Mouse (Mus musculus): ENCODE data around the gene Tmem165. TPM values are rescaled to one million over a fixed set of nuclear protein-coding genes. Genes with fewer than 3 reads are reported as not detected.

The Tmem165 gene
- polyA plus RNA-seq, 1 experiment from 2014 or later: 87.6 TPM

DNA sequence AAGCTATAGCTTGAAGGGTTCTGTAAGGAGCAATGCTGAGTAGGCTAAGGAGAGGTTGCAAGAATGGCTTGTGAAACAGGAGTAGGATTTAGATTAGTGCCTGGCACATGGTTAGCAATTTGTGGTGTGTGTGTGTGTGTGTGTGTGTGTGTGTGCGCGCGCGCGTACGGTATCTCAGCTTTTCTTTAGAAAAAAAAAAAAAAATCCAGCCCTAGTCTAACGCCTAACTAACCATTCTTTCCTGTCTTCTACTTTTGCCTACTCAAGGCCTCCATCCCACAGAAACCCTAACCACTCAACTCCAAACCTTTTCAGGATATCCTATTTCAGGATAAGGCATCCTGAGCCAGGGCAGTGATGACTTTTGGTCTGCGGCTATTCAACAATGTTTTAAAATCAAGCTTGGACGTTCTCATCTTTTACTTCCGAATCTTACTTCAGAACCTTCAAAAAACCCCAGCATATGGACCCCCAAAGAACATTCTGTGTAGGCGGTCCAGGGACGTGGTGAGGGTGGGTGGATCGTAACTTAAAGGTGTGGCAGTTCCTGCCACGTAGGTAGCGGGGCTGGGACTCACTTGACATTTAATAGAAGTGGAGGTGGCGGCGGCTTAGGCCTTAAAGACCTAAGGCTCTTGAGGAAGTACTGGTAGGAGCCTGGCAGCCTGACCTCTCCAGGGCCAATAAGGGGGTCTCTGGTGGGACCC, 484 bp upstream of the Tmem165 start:
- 37% methylated on average over 17 of the region's 17 CpGs for WGBS
- Histone ChIP-seq H3K9ac (replicated peaks; ENCODE audit: low read length) (peak overlapping the region; percentile 98), H3K4me3 (ENCODE audit: low read length) (peak overlapping the region; percentile 88), H3K4me2 (replicated peaks; ENCODE audit: low read depth, low read length) (peak overlapping the region; percentile 85), H3K36me3 (ENCODE audit: insufficient read depth, low read length) (no peaks in the 10 kb centered on the region), H3K27me3 (ENCODE audit: insufficient read depth, low read length) (no peaks in the 10 kb centered on the region), H3K9me3 (ENCODE audit: low read length) (no peaks in the 10 kb centered on the region), H3K27ac (ENCODE audit: low read length) (peak overlapping the region; percentile 51; the same call in 1 of the 2 replicates), H3K4me1 (ENCODE audit: insufficient read depth, low read length) (peaks cover 30% of the 10 kb centered on the region)
- ATAC-seq (ENCODE audit: low FRiP score, low TSS enrichment): no peak

- peak overlapping the region; percentile 88 for H3K4me3 ChIP-seq (ENCODE audit: low read length)
- no peaks in the 10 kb centered on the region for H3K9me3 ChIP-seq (ENCODE audit: low read length)
- peak overlapping the region; percentile 98 for H3K9ac ChIP-seq (replicated peaks; ENCODE audit: low read length)
- H3K27me3 ChIP-seq (ENCODE audit: insufficient read depth, low read length): no peaks in the 10 kb centered on the region
- 4% methylated on average over 38 of the region's 38 CpGs for WGBS
- peak; percentile 90 for ATAC-seq (ENCODE audit: low FRiP score, low TSS enrichment)
- H3K4me2 ChIP-seq (replicated peaks; ENCODE audit: low read depth, low read length): peak overlapping the region; percentile 85
- H3K36me3 ChIP-seq (ENCODE audit: insufficient read depth, low read length): no peaks in the 10 kb centered on the region
- H3K27ac ChIP-seq (ENCODE audit: low read length): peak overlapping the region; percentile 96
- H3K4me1 ChIP-seq (ENCODE audit: insufficient read depth, low read length): peaks cover 37% of the 10 kb centered on the region
Measured at GRCm38 (mm10) chr5:76184286-76185080, 803 bp downstream of the Tmem165 start.

- Histone ChIP-seq H3K4me3 (ENCODE audit: low read length) (no peak overlapping the region), H3K9ac (replicated peaks; ENCODE audit: low read length) (no peak overlapping the region), H3K9me3 (ENCODE audit: low read length) (no peaks in the 10 kb centered on the region), H3K4me1 (ENCODE audit: insufficient read depth, low read length) (peaks cover 41% of the 10 kb centered on the region), H3K27ac (ENCODE audit: low read length) (no peak overlapping the region), H3K27me3 (ENCODE audit: insufficient read depth, low read length) (no peaks in the 10 kb centered on the region), H3K4me2 (replicated peaks; ENCODE audit: low read depth, low read length) (no peak overlapping the region), H3K36me3 (ENCODE audit: insufficient read depth, low read length) (no peaks in the 10 kb centered on the region)
- 87% methylated on average over 5 of the region's 5 CpGs for WGBS
- no peak for ATAC-seq (ENCODE audit: low FRiP score, low TSS enrichment)
Measured at GRCm38 (mm10) chr5:76187885-76188284, 4.2 kb downstream of the Tmem165 start.

DNA sequence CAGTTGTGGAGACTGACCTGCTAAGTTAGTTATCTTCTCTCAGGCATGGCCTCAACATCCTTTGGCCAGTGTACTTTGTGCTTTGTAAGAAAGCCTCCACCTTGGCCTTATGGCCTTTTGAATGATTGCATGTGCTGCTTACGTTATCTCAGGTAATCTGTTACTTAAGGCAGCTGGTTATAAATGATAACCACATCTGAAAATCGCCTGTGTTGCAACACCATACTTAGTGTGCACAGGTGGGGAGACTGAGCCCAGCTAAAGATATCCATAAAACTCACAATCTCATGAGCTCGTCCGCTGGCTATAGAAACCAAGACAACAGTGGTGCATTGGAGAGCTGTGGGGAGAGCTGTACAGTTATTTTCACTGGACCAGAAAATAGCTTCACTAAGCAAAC, 6.9 kb downstream of the Tmem165 start:
- Histone ChIP-seq H3K4me2 (replicated peaks; ENCODE audit: low read depth, low read length) (no peak overlapping the region), H3K4me3 (ENCODE audit: low read length) (no peak overlapping the region), H3K36me3 (ENCODE audit: insufficient read depth, low read length) (peaks cover 4% of the 10 kb centered on the region; the same call in 1 of the 2 replicates), H3K9ac (replicated peaks; ENCODE audit: low read length) (no peak overlapping the region), H3K9me3 (ENCODE audit: low read length) (no peaks in the 10 kb centered on the region), H3K4me1 (ENCODE audit: insufficient read depth, low read length) (peaks cover 28% of the 10 kb centered on the region), H3K27me3 (ENCODE audit: insufficient read depth, low read length) (no peaks in the 10 kb centered on the region), H3K27ac (ENCODE audit: low read length) (no peak overlapping the region)
- 88% methylated on average over 4 of the region's 4 CpGs for WGBS
- ATAC-seq (ENCODE audit: low FRiP score, low TSS enrichment): no peak

DNA sequence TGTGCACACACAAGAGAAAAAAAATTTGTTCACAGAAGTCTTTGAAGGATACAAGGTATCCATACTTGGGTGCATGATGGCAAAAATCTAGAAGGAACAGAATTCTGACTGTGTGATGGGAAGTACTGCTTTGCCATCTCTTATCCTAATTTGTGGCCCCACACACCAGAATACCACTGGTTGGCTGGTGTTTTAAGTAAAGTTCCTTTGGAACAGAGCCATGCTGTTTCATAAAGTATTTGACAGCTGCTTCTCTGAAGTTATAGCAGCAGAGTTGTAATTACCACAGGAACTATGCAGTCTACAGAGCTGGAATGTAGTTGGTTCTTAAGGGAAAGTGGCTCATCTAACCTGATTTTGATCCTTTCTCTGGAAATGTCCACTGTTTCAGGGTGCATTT, 9.4 kb downstream of the Tmem165 start:
- Histone ChIP-seq H3K4me3 (ENCODE audit: low read length) (no peak overlapping the region), H3K27me3 (ENCODE audit: insufficient read depth, low read length) (no peaks in the 10 kb centered on the region), H3K4me2 (replicated peaks; ENCODE audit: low read depth, low read length) (no peak overlapping the region), H3K4me1 (ENCODE audit: insufficient read depth, low read length) (peaks cover 17% of the 10 kb centered on the region; the same call in 1 of the 2 replicates), H3K9ac (replicated peaks; ENCODE audit: low read length) (no peak overlapping the region), H3K9me3 (ENCODE audit: low read length) (no peaks in the 10 kb centered on the region), H3K27ac (ENCODE audit: low read length) (no peak overlapping the region), H3K36me3 (ENCODE audit: insufficient read depth, low read length) (peaks cover 10% of the 10 kb centered on the region; the same call in 1 of the 2 replicates)
- no peak for ATAC-seq (ENCODE audit: low FRiP score, low TSS enrichment)

DNA sequence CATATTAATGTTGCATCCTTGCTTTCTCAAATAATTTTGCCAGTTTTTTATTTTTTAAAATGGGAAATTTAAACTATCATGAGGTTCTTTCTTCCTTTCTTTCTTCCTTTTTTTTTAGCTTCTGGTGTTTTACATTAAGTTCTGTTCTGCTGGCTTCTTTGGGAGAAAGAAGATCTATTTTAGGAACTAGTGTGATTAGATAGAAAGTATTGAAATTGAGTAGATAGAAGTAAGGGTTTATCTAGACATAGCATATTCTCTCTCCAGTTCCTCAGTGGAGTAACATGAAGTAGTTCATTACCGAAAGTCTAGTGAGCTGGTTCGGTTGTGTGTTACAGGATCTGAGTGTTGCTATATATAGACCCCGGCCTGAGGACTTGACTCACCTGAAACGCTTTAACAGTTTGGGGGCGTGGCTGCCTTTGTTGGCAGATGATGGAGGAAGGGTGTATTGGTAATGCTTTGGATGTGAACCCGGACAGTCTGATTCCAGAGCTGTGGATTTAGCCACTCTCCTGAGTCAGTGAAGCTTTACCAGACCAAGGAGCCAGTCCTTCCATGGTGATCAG, 10.8 kb downstream of the Tmem165 start:
- no peaks in the 10 kb centered on the region for H3K9me3 ChIP-seq (ENCODE audit: low read length)
- H3K4me1 ChIP-seq (ENCODE audit: insufficient read depth, low read length): peaks cover 10% of the 10 kb centered on the region; the same call in 1 of the 2 replicates
- no peak for ATAC-seq (ENCODE audit: low FRiP score, low TSS enrichment)
- no peak overlapping the region for H3K4me3 ChIP-seq (ENCODE audit: low read length)
- H3K27me3 ChIP-seq (ENCODE audit: insufficient read depth, low read length): no peaks in the 10 kb centered on the region
- peaks cover 13% of the 10 kb centered on the region; the same call in 1 of the 2 replicates for H3K36me3 ChIP-seq (ENCODE audit: insufficient read depth, low read length)
- no peak overlapping the region for H3K9ac ChIP-seq (replicated peaks; ENCODE audit: low read length)
- no peak overlapping the region for H3K4me2 ChIP-seq (replicated peaks; ENCODE audit: low read depth, low read length)
- no peak overlapping the region for H3K27ac ChIP-seq (ENCODE audit: low read length)
- WGBS: 66% methylated on average over 6 of the region's 6 CpGs

DNA sequence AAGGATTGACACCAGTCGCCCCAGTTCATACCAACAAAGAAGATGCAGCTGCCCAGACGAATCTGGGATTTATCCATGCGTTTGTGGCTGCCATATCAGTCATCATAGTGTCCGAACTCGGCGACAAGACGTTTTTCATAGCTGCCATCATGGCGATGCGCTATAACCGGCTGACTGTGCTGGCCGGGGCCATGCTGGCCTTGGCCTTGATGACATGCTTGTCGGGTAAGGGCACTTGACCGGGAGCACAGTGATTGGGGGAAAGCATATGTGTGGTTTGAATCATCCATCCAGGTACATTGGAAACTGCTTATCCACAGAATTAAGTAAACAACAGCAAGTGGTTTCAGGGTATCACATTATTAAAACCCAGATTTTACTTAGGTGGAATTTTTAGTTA, 15.7 kb downstream of the Tmem165 start:
- ATAC-seq (ENCODE audit: low FRiP score, low TSS enrichment): no peak
- Histone ChIP-seq H3K4me2 (replicated peaks; ENCODE audit: low read depth, low read length) (no peak overlapping the region), H3K27ac (ENCODE audit: low read length) (no peak overlapping the region), H3K4me1 (ENCODE audit: insufficient read depth, low read length) (no peaks in the 10 kb centered on the region), H3K36me3 (ENCODE audit: insufficient read depth, low read length) (peaks cover 34% of the 10 kb centered on the region), H3K9me3 (ENCODE audit: low read length) (no peaks in the 10 kb centered on the region), H3K27me3 (ENCODE audit: insufficient read depth, low read length) (no peaks in the 10 kb centered on the region), H3K9ac (replicated peaks; ENCODE audit: low read length) (no peak overlapping the region), H3K4me3 (ENCODE audit: low read length) (no peak overlapping the region)
- 93% methylated on average over 13 of the region's 13 CpGs for WGBS

DNA sequence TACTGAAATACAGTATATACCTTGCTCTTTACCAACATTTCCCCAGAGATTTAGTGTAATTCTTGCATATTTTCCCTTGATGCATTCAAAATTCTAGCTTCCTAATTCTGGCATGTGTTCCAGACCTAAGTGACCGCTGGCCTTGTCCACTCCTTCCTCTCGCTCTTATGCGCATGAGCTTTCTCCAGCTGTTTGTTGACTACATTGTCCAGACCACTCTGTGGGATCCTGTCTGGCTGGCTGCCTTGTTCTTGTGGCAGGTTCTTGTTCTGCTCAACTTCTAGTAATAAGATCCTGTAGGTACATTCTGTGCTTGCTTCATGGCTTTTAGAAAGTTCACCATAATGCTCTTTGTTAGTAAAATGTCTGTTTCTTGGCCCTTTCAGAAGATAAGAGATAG, 19.5 kb downstream of the Tmem165 start:
- 92% methylated on average over 3 of the region's 3 CpGs for WGBS
- ATAC-seq (ENCODE audit: low FRiP score, low TSS enrichment): no peak
- no peak overlapping the region for H3K9ac ChIP-seq (replicated peaks; ENCODE audit: low read length)
- H3K4me3 ChIP-seq (ENCODE audit: low read length): no peak overlapping the region
- no peaks in the 10 kb centered on the region for H3K9me3 ChIP-seq (ENCODE audit: low read length)
- H3K27ac ChIP-seq (ENCODE audit: low read length): no peak overlapping the region
- H3K36me3 ChIP-seq (ENCODE audit: insufficient read depth, low read length): peaks cover 57% of the 10 kb centered on the region
- no peaks in the 10 kb centered on the region for H3K27me3 ChIP-seq (ENCODE audit: insufficient read depth, low read length)
- H3K4me1 ChIP-seq (ENCODE audit: insufficient read depth, low read length): no peaks in the 10 kb centered on the region
- H3K4me2 ChIP-seq (replicated peaks; ENCODE audit: low read depth, low read length): no peak overlapping the region

DNA sequence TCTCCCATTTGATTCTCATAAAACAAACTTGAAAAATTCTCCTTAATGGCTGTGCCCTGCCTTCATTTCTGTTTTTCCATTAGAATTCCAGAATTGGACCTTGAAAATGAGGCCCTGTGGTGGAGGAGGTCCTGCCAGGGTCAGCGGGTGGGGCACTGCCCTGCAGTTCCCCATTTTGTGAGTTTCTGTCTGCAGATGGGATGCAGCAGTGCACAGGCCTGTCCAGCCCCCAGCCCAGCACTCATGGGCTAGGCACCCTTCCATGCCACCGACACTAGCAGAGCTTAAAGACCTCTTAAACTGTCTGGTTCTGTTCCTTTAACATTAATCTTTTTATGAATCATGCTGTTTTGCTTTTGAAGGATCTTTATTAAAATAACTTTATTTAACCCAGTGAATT, 22.2 kb downstream of the Tmem165 start:
- WGBS: 78% methylated on average over 2 of the region's 2 CpGs
- H3K9ac ChIP-seq (replicated peaks; ENCODE audit: low read length): no peak overlapping the region
- H3K4me3 ChIP-seq (ENCODE audit: low read length): no peak overlapping the region
- no peaks in the 10 kb centered on the region for H3K4me1 ChIP-seq (ENCODE audit: insufficient read depth, low read length)
- no peaks in the 10 kb centered on the region for H3K27me3 ChIP-seq (ENCODE audit: insufficient read depth, low read length)
- no peak overlapping the region for H3K4me2 ChIP-seq (replicated peaks; ENCODE audit: low read depth, low read length)
- H3K27ac ChIP-seq (ENCODE audit: low read length): no peak overlapping the region
- ATAC-seq (ENCODE audit: low FRiP score, low TSS enrichment): no peak
- H3K36me3 ChIP-seq (ENCODE audit: insufficient read depth, low read length): peaks cover 53% of the 10 kb centered on the region
- H3K9me3 ChIP-seq (ENCODE audit: low read length): no peaks in the 10 kb centered on the region

- ATAC-seq (ENCODE audit: low FRiP score, low TSS enrichment): no peak
- no peak overlapping the region for H3K9ac ChIP-seq (replicated peaks; ENCODE audit: low read length)
- H3K4me2 ChIP-seq (replicated peaks; ENCODE audit: low read depth, low read length): no peak overlapping the region
- H3K27me3 ChIP-seq (ENCODE audit: insufficient read depth, low read length): no peaks in the 10 kb centered on the region
- no peaks in the 10 kb centered on the region for H3K4me1 ChIP-seq (ENCODE audit: insufficient read depth, low read length)
- H3K36me3 ChIP-seq (ENCODE audit: insufficient read depth, low read length): peaks cover 48% of the 10 kb centered on the region
- no peak overlapping the region for H3K4me3 ChIP-seq (ENCODE audit: low read length)
- WGBS: 94% methylated on average over 5 of the region's 5 CpGs
- no peaks in the 10 kb centered on the region for H3K9me3 ChIP-seq (ENCODE audit: low read length)
- H3K27ac ChIP-seq (ENCODE audit: low read length): no peak overlapping the region
Measured at GRCm38 (mm10) chr5:76208066-76208465, 24.4 kb downstream of the Tmem165 start.
